Mouse (Mus musculus) embryonic facial prominence, embryonic 10.5 days (tissue): ENCODE data around the gene Ppih. TPM values are rescaled to one million over a fixed set of nuclear protein-coding genes. Genes with fewer than 3 reads are reported as not detected.

Experiments
- DNase-seq: peaks from one replicate; pipeline ENCODE4 v3.0.0-alpha.2; 2017; ENCODE audit warnings: low spot score
- H3K27ac ChIP-seq: fragments of 300-500 bp; sonication (generic); replicated peaks from 2 replicates; pipeline ENCODE4 v1.5.1; 2016; ENCODE audit warnings: mild to moderate bottlenecking
- H3K27me3 ChIP-seq: fragments of 300-500 bp; sonication (generic); replicated peaks from 2 replicates; pipeline ENCODE4 v1.6.1; 2016; ENCODE audit warnings: low read depth, mild to moderate bottlenecking; ENCODE audit not compliant: poor library complexity, severe bottlenecking
- H3K36me3 ChIP-seq: fragments of 300-500 bp; sonication (generic); replicated peaks from 2 replicates; pipeline ENCODE4 v1.6.1; 2016; ENCODE audit warnings: mild to moderate bottlenecking, moderate library complexity
- H3K4me1 ChIP-seq: fragments of 300-500 bp; sonication (generic); 2 replicates; pipeline ENCODE4 v1.6.1; 2016
- H3K4me3 ChIP-seq: fragments of 300-500 bp; sonication (generic); 2 replicates; pipeline ENCODE4 v1.5.1; 2016; ENCODE audit warnings: mild to moderate bottlenecking, moderate library complexity
- H3K9me3 ChIP-seq: fragments of 300-500 bp; sonication (generic); 2 replicates; pipeline ENCODE4 v1.6.1; 2016; ENCODE audit warnings: mild to moderate bottlenecking
- WGBS: fragments of 180-500 bp; shearing (Covaris S2); methylation state at CpG from one replicate; pipeline ENCODE4 v1.1.7; 2016; 5-methylcytosine and 5-hydroxymethylcytosine counted together
- polyA plus RNA-seq: library from polyadenylated mRNA; unstranded; fragments of >200 nt; fragmentation: Nextera tagmentation; extraction: Ambion mirVana; gene quantifications from 2 replicates; pipeline ENCODE4 v1.2.1, GENCODE M21; 2016

Ppih gene
- 150 and 155 TPM in 2 replicates for polyA plus RNA-seq

- H3K36me3 ChIP-seq = peaks cover 42% of the 10 kb centered on the region
- H3K9me3 ChIP-seq = no peaks in the 10 kb centered on the region
- peak within 1 kb of the TSS; percentile 90 for H3K4me3 ChIP-seq
- H3K4me1 ChIP-seq = peaks cover 17% of the 10 kb centered on the region
- peak within 1 kb of the TSS; percentile 79 for H3K27ac ChIP-seq
- H3K27me3 ChIP-seq = no peaks in the 10 kb centered on the region
- DNase-seq = peak; percentile 97
- under 1% methylated on average over 44 of the region's 44 CpGs for WGBS
Observed at GRCm38 (mm10) chr4:119320131-119320830, at the start of gene Ppih. Gene Ppih (minus strand): TSS chr4:119320546.

GRCm38 (mm10) chr4:119369460-119369859 is 49.1 kb upstream of the Ppih start:
- no peaks in the 10 kb centered on the region for H3K4me1 ChIP-seq
- no peaks in the 10 kb centered on the region for H3K9me3 ChIP-seq
- no peak overlapping the region for H3K27ac ChIP-seq
- H3K4me3 ChIP-seq = no peak overlapping the region
- no peaks in the 10 kb centered on the region for H3K27me3 ChIP-seq
- no peaks in the 10 kb centered on the region for H3K36me3 ChIP-seq
- no peak for DNase-seq
- WGBS = 89% methylated on average over 6 of the region's 6 CpGs

- H3K4me3 ChIP-seq = no peak overlapping the region
- no peaks in the 10 kb centered on the region for H3K9me3 ChIP-seq
- H3K27me3 ChIP-seq = no peaks in the 10 kb centered on the region
- no peaks in the 10 kb centered on the region for H3K4me1 ChIP-seq
- WGBS = 68% methylated on average over 4 of the region's 4 CpGs
- no peak overlapping the region for H3K27ac ChIP-seq
- no peak for DNase-seq
- H3K36me3 ChIP-seq = no peaks in the 10 kb centered on the region
Observed at GRCm38 (mm10) chr4:119366758-119367526, 46.6 kb upstream of the Ppih start.

- no peaks in the 10 kb centered on the region for H3K9me3 ChIP-seq
- 82% methylated on average over 3 of the region's 3 CpGs for WGBS
- no peak overlapping the region for H3K27ac ChIP-seq
- peaks cover 6% of the 10 kb centered on the region; the same call in 1 of the 2 replicates for H3K4me1 ChIP-seq
- no peaks in the 10 kb centered on the region for H3K36me3 ChIP-seq
- peaks cover 9% of the 10 kb centered on the region for H3K27me3 ChIP-seq
- H3K4me3 ChIP-seq = no peak overlapping the region
- DNase-seq = no peak
Observed at GRCm38 (mm10) chr4:119362231-119362630, 41.9 kb upstream of the Ppih start.

- H3K27ac ChIP-seq = peak overlapping the region; percentile 78
- peaks cover 6% of the 10 kb centered on the region; the same call in 1 of the 2 replicates for H3K4me1 ChIP-seq
- peaks cover 18% of the 10 kb centered on the region for H3K27me3 ChIP-seq
- WGBS = 6% methylated on average over 30 of the region's 30 CpGs
- DNase-seq = peak; percentile 66
- H3K9me3 ChIP-seq = no peaks in the 10 kb centered on the region
- no peaks in the 10 kb centered on the region for H3K36me3 ChIP-seq
- H3K4me3 ChIP-seq = peak overlapping the region; percentile 60
Observed at GRCm38 (mm10) chr4:119359196-119359971, 39.0 kb upstream of the Ppih start.

GRCm38 (mm10) chr4:119345508-119345907 is 25.2 kb upstream of the Ppih start:
- Histone ChIP-seq H3K4me3 (no peak overlapping the region), H3K4me1 (no peaks in the 10 kb centered on the region), H3K9me3 (no peaks in the 10 kb centered on the region), H3K27ac (no peak overlapping the region), H3K36me3 (no peaks in the 10 kb centered on the region; the same call in 1 of the 2 replicates), H3K27me3 (no peaks in the 10 kb centered on the region)
- no peak for DNase-seq
- 95% methylated on average over 6 of the region's 6 CpGs for WGBS

GRCm38 (mm10) chr4:119338861-119339361 is 18.6 kb upstream of the Ppih start:
- no peak overlapping the region for H3K4me3 ChIP-seq
- no peaks in the 10 kb centered on the region for H3K9me3 ChIP-seq
- no peaks in the 10 kb centered on the region for H3K4me1 ChIP-seq
- no peaks in the 10 kb centered on the region for H3K27me3 ChIP-seq
- 6% methylated on average over 10 of the region's 10 CpGs for WGBS
- DNase-seq = peak; percentile 60
- H3K36me3 ChIP-seq = no peaks in the 10 kb centered on the region
- no peak overlapping the region for H3K27ac ChIP-seq

GRCm38 (mm10) chr4:119338422-119338821 is 18.1 kb upstream of the Ppih start:
- DNase-seq = no peak
- Histone ChIP-seq H3K4me3 (no peak overlapping the region), H3K27me3 (no peaks in the 10 kb centered on the region), H3K4me1 (no peaks in the 10 kb centered on the region), H3K9me3 (no peaks in the 10 kb centered on the region), H3K27ac (no peak overlapping the region), H3K36me3 (no peaks in the 10 kb centered on the region)
- whole genome bisulfite sequencing = 91% methylated on average over 4 of the region's 4 CpGs

DNA sequence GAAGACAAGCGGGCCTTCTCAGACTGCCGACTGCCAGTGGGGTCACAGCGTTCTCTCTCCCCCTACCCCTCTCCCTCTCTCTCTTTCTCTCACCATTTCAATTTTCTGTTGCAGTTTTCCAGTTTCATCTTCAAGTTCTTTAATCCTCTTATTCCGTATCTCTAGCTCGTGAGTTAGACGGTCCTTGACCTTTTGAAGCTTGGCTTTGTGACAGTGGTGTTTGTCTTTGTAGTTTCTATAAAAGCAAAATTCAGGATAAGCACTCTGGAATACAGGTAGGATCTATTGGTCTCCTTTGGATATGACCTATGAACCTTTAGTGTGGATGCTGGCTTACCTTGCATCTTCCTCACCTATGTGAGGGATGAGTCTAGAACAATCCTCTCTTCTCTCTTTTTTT is 13.1 kb upstream of the Ppih start:
- WGBS = 85% methylated on average over 6 of the region's 6 CpGs
- no peaks in the 10 kb centered on the region for H3K36me3 ChIP-seq
- no peak overlapping the region for H3K27ac ChIP-seq
- DNase-seq = no peak
- no peaks in the 10 kb centered on the region for H3K4me1 ChIP-seq
- H3K27me3 ChIP-seq = no peaks in the 10 kb centered on the region
- H3K4me3 ChIP-seq = no peak overlapping the region
- H3K9me3 ChIP-seq = no peaks in the 10 kb centered on the region

GRCm38 (mm10) chr4:119320896-119321550 is 677 bp upstream of the Ppih start:
- Histone ChIP-seq H3K4me1 (peaks cover 17% of the 10 kb centered on the region), H3K9me3 (no peaks in the 10 kb centered on the region), H3K36me3 (peaks cover 34% of the 10 kb centered on the region), H3K4me3 (peak overlapping the region; percentile 90), H3K27ac (peak overlapping the region; percentile 79), H3K27me3 (no peaks in the 10 kb centered on the region)
- 30% methylated on average over 10 of the region's 10 CpGs for WGBS
- DNase-seq = peak; percentile 19

DNA sequence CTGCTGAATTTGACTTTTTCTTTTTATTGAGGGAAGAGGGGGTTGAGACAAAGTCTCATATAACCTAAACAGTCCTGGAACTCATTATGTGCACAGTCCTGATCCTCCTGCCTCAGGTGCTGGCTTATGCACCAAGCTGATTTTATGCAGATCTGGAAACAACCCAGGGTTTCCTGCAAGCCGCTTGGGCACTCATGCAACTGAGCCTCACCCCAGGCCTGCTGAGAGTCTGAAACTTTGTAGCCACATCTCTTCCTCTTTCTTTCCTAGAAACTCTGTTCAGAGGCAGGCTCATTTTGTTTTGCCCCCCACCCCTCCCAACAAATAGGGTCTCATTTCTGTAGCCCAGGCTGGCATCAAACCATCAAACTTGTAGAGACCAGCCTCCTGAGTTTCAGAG is 6.6 kb downstream of the Ppih start:
- Histone ChIP-seq H3K36me3 (peaks cover 96% of the 10 kb centered on the region), H3K4me1 (no peaks in the 10 kb centered on the region), H3K27me3 (no peaks in the 10 kb centered on the region), H3K9me3 (no peaks in the 10 kb centered on the region), H3K27ac (no peak overlapping the region), H3K4me3 (no peak overlapping the region)
- no peak for DNase-seq
- WGBS = 88% methylated on average over 1 of the region's 1 CpGs

GRCm38 (mm10) chr4:119305418-119305817 is 14.9 kb downstream of the Ppih start:
- Histone ChIP-seq H3K9me3 (no peaks in the 10 kb centered on the region), H3K36me3 (peaks cover 57% of the 10 kb centered on the region), H3K27me3 (no peaks in the 10 kb centered on the region), H3K4me1 (no peaks in the 10 kb centered on the region), H3K27ac (no peak overlapping the region), H3K4me3 (no peak overlapping the region)
- no peak for DNase-seq
- WGBS = 71% methylated on average over 5 of the region's 5 CpGs
